In genomic region chr7:35583476-35584025, GRCm38 (mm10) we compare ENCODE assay signal across 11 mouse cellular contexts. TPM values are rescaled to one million over a fixed set of nuclear protein-coding genes. Genes with fewer than 3 reads are reported as not detected.
DNase-seq lines count a peak whose midpoint lies in the region; ATAC-seq lines count a peak whose summit lies in the region.
"Had no signal": no experiment of that assay in that cellular context is flagged by ENCODE, and none has a peak within 500 bp of the region (broad histone marks: within the 10 kb centered on the region; RNA-seq: fewer than 3 reads in every experiment).

No protein-coding gene starts in this region.

- no peaks in the 10 kb centered on the region for H3K36me3 ChIP-seq in kidney, embryonic 15.5 days
- no peaks in the 10 kb centered on the region for H3K36me3 ChIP-seq in liver, embryonic 13.5 days

- H3K27me3 ChIP-seq in kidney, embryonic 15.5 days = peaks cover 47% of the 10 kb centered on the region
- peaks cover 49% of the 10 kb centered on the region for H3K27me3 ChIP-seq in liver, embryonic 13.5 days

- WGBS in kidney, embryonic 15.5 days = 23% methylated on average over 11 of the region's 11 CpGs
- WGBS in liver, embryonic 13.5 days (ENCODE audit: insufficient replicate concordance) = 42% methylated on average over 11 of the region's 11 CpGs

- H3K9me3 ChIP-seq in kidney, embryonic 15.5 days (replicated peaks) = no peaks in the 10 kb centered on the region
- no peaks in the 10 kb centered on the region for H3K9me3 ChIP-seq in liver, embryonic 13.5 days (replicated peaks)

- peak; percentile 26 for DNase-seq in adrenal gland, adult 2 months
- no peak for DNase-seq in adrenal gland, postnatal 4 days (ENCODE audit: low spot score in 2 of 2)
- no peak for DNase-seq in kidney, adult 18-20 months
- DNase-seq in NIH3T3 (ENCODE audit: low read depth) = peak; percentile 65
- no peak for DNase-seq in liver, embryonic 13.5 days
- DNase-seq in layer of hippocampus, postnatal 36 days = no peak
- DNase-seq: cerebellum, postnatal 25 days; heart, adult 18-20 months had no signal

- no peak for ATAC-seq in kidney, embryonic 15.5 days (replicated peaks; ENCODE audit: low FRiP score)
- ATAC-seq in liver, embryonic 13.5 days (ENCODE audit: low read depth) = no peak
- no peak for ATAC-seq in inflammation-experienced regulatory T-cells, adult 6 months

- H3K4me3 ChIP-seq in kidney, embryonic 15.5 days (replicated peaks) = peak overlapping the region; percentile 92; the same call in 1 of the 2 replicates
- H3K4me3 ChIP-seq in liver, embryonic 13.5 days (replicated peaks) = 0 out of 2 replicates have a peak overlapping the region, but pooled peaks have one; percentile 4

- H3K4me1 ChIP-seq in kidney, embryonic 15.5 days = peaks cover 27% of the 10 kb centered on the region
- H3K4me1 ChIP-seq in liver, embryonic 13.5 days (replicated peaks) = peaks cover 45% of the 10 kb centered on the region

- H3K9ac ChIP-seq in kidney, embryonic 15.5 days = no peak overlapping the region
- H3K9ac ChIP-seq in liver, embryonic 13.5 days = no peak overlapping the region

- H3K27ac ChIP-seq in kidney, embryonic 15.5 days = no peak overlapping the region
- H3K27ac ChIP-seq in liver, embryonic 13.5 days = no peak overlapping the region

- no peak overlapping the region for H3K4me2 ChIP-seq in kidney, embryonic 15.5 days
- peak overlapping the region; percentile 98 for H3K4me2 ChIP-seq in liver, embryonic 13.5 days

RNA-seq across cellular contexts. Expression of gene Rgs9bp, which starts 1.8 kb away (rescaled TPM):
- total RNA-seq in adrenal gland, adult 2 months (2021) = under 1 TPM; 0.17 to 0.21 TPM
- polyA plus RNA-seq in adrenal gland, adult 2 months (2012; rRNA removed) = 0.04 and 0.07 TPM in 2 replicates
- under 1 TPM; 0.34 to 0.39 TPM for total RNA-seq in adrenal gland, postnatal 4 days (2021)
- 0.23 TPM in 2 replicates for polyA plus RNA-seq in kidney, embryonic 15.5 days (2015; fragmentation: Nextera tagmentation; extraction: Ambion mirVana)
- polyA plus RNA-seq in liver, embryonic 13.5 days (2015; fragmentation: Nextera tagmentation; extraction: Ambion mirVana) = 0.03 and 0.05 TPM in 2 replicates
- not detected for polyA plus RNA-seq in inflammation-experienced regulatory T-cells, adult 6 months (2017; shearing (Covaris generic))
- under 1 TPM; 0.23 to 0.37 TPM for total RNA-seq in layer of hippocampus, postnatal 36 days (2021)

RNA-seq across cellular contexts. Expression of gene Ankrd27, which starts 2.5 kb away (rescaled TPM):
- total RNA-seq in adrenal gland, adult 2 months (2021) = 10 to 100 TPM; 27.7 to 30.4 TPM
- 14.5 and 19.9 TPM in 2 replicates for polyA plus RNA-seq in adrenal gland, adult 2 months (2012; rRNA removed)
- total RNA-seq in adrenal gland, postnatal 4 days (2021) = 10 to 100 TPM; 31.8 to 33.8 TPM
- polyA plus RNA-seq in kidney, embryonic 15.5 days (2015; fragmentation: Nextera tagmentation; extraction: Ambion mirVana) = 34.3 and 38.7 TPM in 2 replicates
- polyA plus RNA-seq in liver, embryonic 13.5 days (2015; fragmentation: Nextera tagmentation; extraction: Ambion mirVana) = 26.1 and 31.7 TPM in 2 replicates
- polyA plus RNA-seq in inflammation-experienced regulatory T-cells, adult 6 months (2017; shearing (Covaris generic)) = 10 to 100 TPM; 44.9 to 51.8 (median 50.5) TPM
- total RNA-seq in layer of hippocampus, postnatal 36 days (2021) = 10 to 100 TPM; 42.0 to 44.1 TPM

RNA-seq across cellular contexts. Expression of gene Nudt19, which starts 27.4 kb away (rescaled TPM):
- total RNA-seq in adrenal gland, adult 2 months (2021) = 10 to 100 TPM; 53.1 to 53.5 TPM
- polyA plus RNA-seq in adrenal gland, adult 2 months (2012; rRNA removed) = 112 and 122 TPM in 2 replicates
- total RNA-seq in adrenal gland, postnatal 4 days (2021) = 10 to 100 TPM; 58.7 to 59.8 TPM
- 66.6 and 68.0 TPM in 2 replicates for polyA plus RNA-seq in kidney, embryonic 15.5 days (2015; fragmentation: Nextera tagmentation; extraction: Ambion mirVana)
- 96.0 and 105 TPM in 2 replicates for polyA plus RNA-seq in liver, embryonic 13.5 days (2015; fragmentation: Nextera tagmentation; extraction: Ambion mirVana)
- polyA plus RNA-seq in inflammation-experienced regulatory T-cells, adult 6 months (2017; shearing (Covaris generic)) = 10 to 100 TPM; 48.7 to 54.7 (median 50.4) TPM
- total RNA-seq in layer of hippocampus, postnatal 36 days (2021) = 10 to 100 TPM; 65.2 to 73.8 TPM

RNA-seq across cellular contexts. Expression of gene Tdrd12, which starts 46.0 kb away (rescaled TPM):
- total RNA-seq in adrenal gland, adult 2 months (2021) = under 1 TPM in 1 of 2 experiments, not detected in 1; 0.23 TPM
- polyA plus RNA-seq in adrenal gland, adult 2 months (2012; rRNA removed) = not detected in 2 replicates
- under 1 TPM; 0.11 to 0.67 TPM for total RNA-seq in adrenal gland, postnatal 4 days (2021)
- 0.23 and 0.43 TPM in 2 replicates for polyA plus RNA-seq in kidney, embryonic 15.5 days (2015; fragmentation: Nextera tagmentation; extraction: Ambion mirVana)
- 0.07 and 0.33 TPM in 2 replicates for polyA plus RNA-seq in liver, embryonic 13.5 days (2015; fragmentation: Nextera tagmentation; extraction: Ambion mirVana)
- polyA plus RNA-seq in inflammation-experienced regulatory T-cells, adult 6 months (2017; shearing (Covaris generic)) = not detected
- total RNA-seq in layer of hippocampus, postnatal 36 days (2021) = under 1 TPM; 0.52 to 0.63 TPM
- polyA plus RNA-seq: small intestine, adult 2 months had no signal

Comparison
In these comparisons a context has a peak if more than half of its experiments do, and no peak if none do; other contexts are left out.
1. DNase-seq: peak in adrenal gland, adult 2 months (single experiment) and NIH3T3 (single experiment); none in adrenal gland, postnatal 4 days (0 of 2), kidney, adult 18-20 months (single experiment), liver, embryonic 13.5 days (single experiment) and layer of hippocampus, postnatal 36 days (0 of 2).